Mouse (Mus musculus): ENCODE data around the gene Slc25a26. TPM values are rescaled to one million over a fixed set of nuclear protein-coding genes. Genes with fewer than 3 reads are reported as not detected.

Gene Slc25a26
- 2.7 and 3.3 TPM in 2 replicates for total RNA-seq (2023)

DNA sequence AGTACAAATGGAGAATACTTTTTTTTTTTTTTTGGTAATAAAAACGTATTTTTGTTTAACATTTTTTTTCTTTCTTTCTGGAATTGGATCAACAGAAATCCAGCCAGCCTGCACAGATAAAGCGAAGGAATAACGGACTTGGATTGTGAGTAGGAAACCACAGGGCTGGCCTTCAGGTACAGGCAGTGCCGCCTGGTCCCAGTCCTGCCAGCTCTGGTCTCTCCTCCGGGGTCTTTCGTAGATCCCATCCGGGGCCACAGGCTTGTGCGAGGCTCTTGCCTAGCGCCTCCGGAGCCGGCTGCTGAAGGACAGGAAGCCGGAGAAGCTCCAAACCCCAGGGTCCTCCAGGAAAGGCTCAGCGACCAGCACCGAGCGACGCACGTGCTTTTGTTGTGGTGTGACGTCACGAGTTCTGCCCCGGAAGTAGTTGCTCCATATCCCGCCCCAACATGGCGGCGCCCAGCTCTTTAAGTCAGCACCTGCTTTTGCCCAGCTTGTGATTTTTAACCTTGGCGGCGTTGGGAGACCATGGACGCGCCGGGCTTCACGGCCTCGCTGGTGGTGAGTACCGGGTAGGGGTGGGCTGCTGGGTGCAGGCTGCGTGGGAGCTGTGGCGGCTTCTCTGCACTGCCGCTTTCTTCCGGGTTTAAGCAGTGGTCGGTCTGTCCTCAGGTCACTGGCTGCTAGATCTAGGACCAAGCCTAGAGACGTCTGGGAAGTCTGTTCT is at the start of gene Slc25a26:
TSS of gene Slc25a26 (plus strand) at position 435 of the 727 bp plus-strand sequence.

Other genes with a start within 250 kb of the Slc25a26 start
- gene Magi1, start 216.4 kb upstream of the Slc25a26 start, total RNA-seq (2023) = 1.1 TPM in 1 of 2 replicates, not detected in the other
- 0.16 and 0.19 TPM in 2 replicates for gene Lrig1, start 199.8 kb downstream of the Slc25a26 start, total RNA-seq (2023)